Mouse (Mus musculus) adrenal gland, postnatal 0 days (tissue): ENCODE measurements around the gene Mif4gd. TPM values are rescaled to one million over a fixed set of nuclear protein-coding genes. Genes with fewer than 3 reads are reported as not detected.

Experiments used
- polyA plus RNA-seq: library from polyadenylated mRNA; unstranded; fragments of >200 nt; fragmentation: Nextera tagmentation; extraction: Ambion mirVana; gene quantifications from 2 replicates; pipeline ENCODE4 v1.2.1, GENCODE M21; 2015

Mif4gd gene
- polyA plus RNA-seq = 69.5 and 153 TPM in 2 replicates

DNA sequence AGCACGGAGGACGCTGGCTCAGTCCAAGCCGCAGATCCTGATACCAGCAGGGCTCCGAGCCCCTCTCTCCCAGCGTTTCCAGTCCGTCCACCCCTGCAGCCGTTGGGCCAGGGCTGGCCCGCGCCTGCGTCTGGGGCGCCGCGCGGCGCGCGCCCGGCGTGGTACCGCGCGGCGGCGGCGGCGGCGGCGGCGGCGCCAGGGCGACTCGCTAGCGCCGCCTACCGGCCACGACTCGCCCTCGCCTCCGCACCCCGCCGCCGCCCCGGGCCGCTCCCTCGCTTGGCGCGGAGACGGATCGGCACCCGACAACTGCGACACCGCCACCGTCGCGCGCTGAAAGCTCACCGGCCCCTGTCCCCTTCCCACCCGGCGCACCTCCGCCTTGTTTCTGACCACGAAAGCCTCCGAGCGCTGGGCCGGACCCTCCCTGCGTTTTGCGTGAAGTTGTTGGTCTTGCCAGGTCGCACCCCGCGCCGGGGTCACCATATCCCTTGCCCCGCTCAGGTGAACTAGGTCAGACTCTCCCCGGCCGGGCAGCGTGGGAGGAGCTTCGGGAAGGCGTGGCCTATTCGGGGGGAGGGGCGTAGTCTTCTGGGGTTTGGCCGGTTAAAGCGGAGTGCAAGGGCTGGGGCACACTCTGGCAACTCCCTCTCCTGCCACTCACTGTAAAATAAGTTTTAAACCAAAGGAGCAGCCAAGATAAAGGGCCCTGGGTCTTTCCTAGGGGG, at the start of gene Mif4gd:
TSS of gene Mif4gd (minus strand) at position 560 of the 728 bp plus-strand sequence.

DNA sequence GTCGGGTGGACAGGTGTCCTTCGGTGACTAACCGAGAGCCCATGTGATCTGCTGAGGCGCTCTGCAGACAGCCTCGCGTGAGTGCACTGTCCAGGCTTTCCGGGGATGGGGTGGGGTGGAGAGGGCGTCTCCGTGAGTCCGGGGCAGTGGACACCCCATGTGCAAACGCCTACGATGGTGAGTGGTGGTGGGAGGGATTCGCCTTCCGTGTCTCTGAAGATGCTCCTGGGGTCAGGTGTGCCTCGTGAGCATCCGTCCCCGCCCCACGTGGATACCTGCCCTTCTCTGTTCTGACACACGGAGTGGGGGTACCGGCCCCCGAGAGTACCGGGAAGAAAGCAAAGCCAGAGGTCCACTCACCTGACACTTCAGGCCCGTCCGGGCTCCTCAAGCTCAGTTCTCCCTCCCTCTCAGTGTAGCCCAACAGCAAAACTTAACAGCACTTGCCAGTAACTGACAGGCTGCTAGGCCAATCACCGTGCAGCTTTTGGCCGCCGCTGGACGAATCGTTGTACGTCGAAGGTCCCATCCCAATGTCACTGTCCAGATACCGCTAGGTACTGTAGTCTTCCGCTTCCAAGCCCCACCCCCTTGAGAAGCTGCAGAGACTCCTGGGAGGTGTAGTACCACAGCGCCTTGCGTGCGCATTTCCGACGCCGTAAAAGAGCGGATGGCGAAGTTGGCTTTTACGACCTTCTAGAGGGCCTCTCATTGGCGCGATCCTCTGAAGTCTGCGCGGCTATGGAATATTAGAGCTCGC, 15.1 kb upstream of the Mif4gd start, which contains the start of gene Slc25a19:
TSS of gene Slc25a19 (minus strand) at position 591 of the 760 bp plus-strand sequence.

DNA sequence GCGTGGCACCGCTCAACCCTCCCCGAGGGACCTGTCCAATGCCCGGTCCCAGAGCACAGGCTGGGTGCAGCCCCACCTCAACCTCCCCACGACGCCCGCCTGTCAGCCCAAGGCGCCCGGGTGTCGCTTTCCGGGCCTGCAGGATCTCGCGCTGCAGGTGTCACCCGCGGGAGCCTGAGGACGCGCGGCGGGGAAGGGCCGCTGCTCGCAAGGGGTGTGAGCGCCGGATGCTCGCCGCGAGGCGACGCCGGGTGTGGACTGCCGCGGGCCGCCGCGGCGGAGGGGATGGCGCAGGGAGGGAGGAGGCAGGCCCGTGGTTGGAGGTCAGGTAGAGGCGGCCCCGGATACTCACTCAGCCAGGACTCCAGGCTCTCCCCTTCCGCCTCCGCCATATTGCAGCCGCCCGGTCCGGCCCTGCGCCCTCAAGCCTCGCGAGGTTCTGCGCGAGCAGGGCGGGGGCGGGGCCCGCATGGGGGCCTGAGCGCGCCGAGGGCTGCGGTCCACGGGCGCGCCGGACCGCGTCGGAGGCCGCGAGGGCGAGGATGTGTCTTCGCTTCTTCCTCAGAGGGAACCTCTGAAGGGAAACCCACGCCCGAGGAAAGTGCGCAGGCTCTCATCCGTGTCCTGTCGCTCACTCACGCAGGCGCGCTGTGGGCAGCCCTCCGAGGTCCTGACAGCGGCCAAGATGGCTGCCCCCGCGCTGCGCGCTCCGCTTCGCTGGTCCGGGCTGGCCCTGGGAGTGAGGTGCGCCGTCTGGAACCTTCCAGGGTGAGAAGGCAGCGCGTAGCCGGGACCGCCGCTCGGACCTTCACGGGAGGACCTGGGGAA, 9.1 kb downstream of the Mif4gd start, which contains the start of the genes Mrps7 and Gga3:
TSS of gene Mrps7 (plus strand) at position 450 of the 828 bp plus-strand sequence.
TSS of gene Gga3 (minus strand) at position 576 of the 828 bp plus-strand sequence.

DNA sequence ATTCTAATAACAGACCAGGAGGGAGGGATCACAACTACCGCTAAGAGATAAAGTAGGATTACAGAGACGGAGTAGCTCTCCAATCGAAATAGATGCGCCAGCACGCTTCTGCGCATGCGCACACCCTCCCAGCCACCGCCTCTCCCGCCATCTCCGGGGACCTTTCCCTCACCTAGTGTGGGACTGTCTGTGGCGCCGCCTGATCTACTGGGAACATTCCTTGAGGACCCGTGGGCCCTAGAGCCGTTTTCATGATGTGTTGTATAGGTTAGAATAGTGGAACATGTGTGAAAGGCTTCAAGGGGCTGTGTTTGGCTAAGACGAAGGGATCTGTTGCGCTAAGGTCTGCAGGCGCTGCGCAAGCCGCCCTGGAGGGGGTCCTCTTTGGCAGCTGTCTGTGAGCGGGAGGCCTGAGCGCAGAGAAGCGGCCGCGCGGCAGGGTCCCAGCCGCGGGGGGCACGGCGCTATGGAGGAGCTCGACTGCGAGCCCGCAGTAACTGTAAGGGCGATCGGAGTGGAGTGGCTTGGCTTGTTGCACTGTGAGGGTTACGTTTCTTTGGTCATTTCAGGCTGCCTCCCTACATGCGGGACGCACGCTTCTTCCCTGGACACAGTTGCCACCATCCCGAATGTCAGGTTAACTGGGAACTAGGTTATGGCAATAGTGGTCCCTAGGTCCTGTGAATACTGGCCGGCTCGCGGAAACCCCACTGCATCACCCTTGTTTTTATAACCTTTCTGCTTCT, 48.5 kb downstream of the Mif4gd start, which contains the start of gene Nup85:
TSS of gene Nup85 (plus strand) at position 371 of the 746 bp plus-strand sequence.

Other genes starting within 250 kb of the Mif4gd start
- 20.9 and 34.4 TPM in 2 replicates for gene Hid1, start 245.2 kb downstream of the Mif4gd start, polyA plus RNA-seq
- gene Cdr2l, start 231.1 kb downstream of the Mif4gd start, polyA plus RNA-seq = 14.3 and 16.0 TPM in 2 replicates
- 196 and 213 TPM in 2 replicates for gene Mrpl58, start 209.2 kb downstream of the Mif4gd start, polyA plus RNA-seq
- gene Atp5h, start 193.0 kb downstream of the Mif4gd start, polyA plus RNA-seq = 1,031 and 1,050 TPM in 2 replicates
- 24.6 and 37.0 TPM in 2 replicates for gene Kctd2, start 192.8 kb downstream of the Mif4gd start, polyA plus RNA-seq
- 0.07 and 0.22 TPM in 2 replicates for gene Trim80, start 172.4 kb downstream of the Mif4gd start, polyA plus RNA-seq
- gene Slc16a5, start 150.5 kb downstream of the Mif4gd start, polyA plus RNA-seq = 0.79 and 1.4 TPM in 2 replicates
- 5.6 and 7.3 TPM in 2 replicates for gene Armc7, start 137.3 kb downstream of the Mif4gd start, polyA plus RNA-seq
- gene Nt5c, start 121.1 kb downstream of the Mif4gd start, polyA plus RNA-seq = 163 and 190 TPM in 2 replicates
- gene Jpt1, start 98.6 kb downstream of the Mif4gd start, polyA plus RNA-seq = 241 and 379 TPM in 2 replicates
- gene Sumo2, start 76.7 kb downstream of the Mif4gd start, polyA plus RNA-seq = 772 and 779 TPM in 2 replicates
- 52.3 and 70.3 TPM in 2 replicates for gene Nup85, start 48.5 kb downstream of the Mif4gd start, polyA plus RNA-seq
- 77.5 and 103 TPM in 2 replicates for gene Mrps7, start 9.0 kb downstream of the Mif4gd start, polyA plus RNA-seq
- gene Gga3, start 8.9 kb downstream of the Mif4gd start, polyA plus RNA-seq = 6.3 and 7.5 TPM in 2 replicates
- 18.8 and 33.0 TPM in 2 replicates for gene Slc25a19, start 15.3 kb upstream of the Mif4gd start, polyA plus RNA-seq
- gene Grb2, start 95.6 kb upstream of the Mif4gd start, polyA plus RNA-seq = 77.1 and 89.8 TPM in 2 replicates
- 11.3 and 18.4 TPM in 2 replicates for gene Tmem94, start 152.5 kb upstream of the Mif4gd start, polyA plus RNA-seq
- 10.1 and 12.8 TPM in 2 replicates for gene Caskin2, start 200.7 kb upstream of the Mif4gd start, polyA plus RNA-seq
- gene Tsen54, start 201.8 kb upstream of the Mif4gd start, polyA plus RNA-seq = 15.9 and 20.0 TPM in 2 replicates
- 4.5 and 6.5 TPM in 2 replicates for gene Llgl2, start 211.1 kb upstream of the Mif4gd start, polyA plus RNA-seq
- 0.32 and 1.4 TPM in 2 replicates for gene Myo15b, start 245.4 kb upstream of the Mif4gd start, polyA plus RNA-seq